Mouse (Mus musculus): Measurements from ENCODE around the gene Snap25. TPM values are rescaled to one million over a fixed set of nuclear protein-coding genes. Genes with fewer than 3 reads are reported as not detected.

Snap25 gene
- 324 and 432 TPM in 2 replicates for polyA plus RNA-seq (2014; fragmentation: Nextera tagmentation; extraction: Ambion mirVana)

- H3K27ac ChIP-seq (ENCODE audit: low read depth, low read length), result peak within 1 kb of the TSS; percentile 92
- no peaks in the 10 kb centered on the region for H3K36me3 ChIP-seq (ENCODE audit: control insufficient read depth, insufficient read depth, low read length)
- H3K4me2 ChIP-seq (ENCODE audit: low read depth, low read length), result peak within 1 kb of the TSS; percentile 53
- H3K9me3 ChIP-seq (ENCODE audit: control insufficient read depth, low read length), result no peaks in the 10 kb centered on the region
- 0% methylated on average over 20 of the region's 20 CpGs for WGBS
- peaks cover 5% of the 10 kb centered on the region for H3K4me1 ChIP-seq (ENCODE audit: control insufficient read depth, insufficient read depth, low read length)
- peak within 1 kb of the TSS; percentile 74 for H3K9ac ChIP-seq (replicated peaks; ENCODE audit: low read depth, low read length)
- H3K4me3 ChIP-seq (ENCODE audit: low read depth, low read length), result peak within 1 kb of the TSS; percentile 66
- ATAC-seq (ENCODE audit: low read depth), result peak; percentile 84
- no peaks in the 10 kb centered on the region for H3K27me3 ChIP-seq (ENCODE audit: control insufficient read depth, insufficient read depth, low read length)
These were observed at the start of gene Snap25 for GRCm38 (mm10) chr2:136713299-136713758. Gene Snap25, plus strand, starts transcription at chr2:136713453.

- no peak overlapping the region for H3K27ac ChIP-seq (ENCODE audit: low read depth, low read length)
- H3K4me3 ChIP-seq (ENCODE audit: low read depth, low read length), result no peak overlapping the region
- no peaks in the 10 kb centered on the region for H3K9me3 ChIP-seq (ENCODE audit: control insufficient read depth, low read length)
- no peaks in the 10 kb centered on the region for H3K4me1 ChIP-seq (ENCODE audit: control insufficient read depth, insufficient read depth, low read length)
- no peak overlapping the region for H3K4me2 ChIP-seq (ENCODE audit: low read depth, low read length)
- WGBS, result 62% methylated on average over 1 of the region's 1 CpGs
- no peaks in the 10 kb centered on the region for H3K36me3 ChIP-seq (ENCODE audit: control insufficient read depth, insufficient read depth, low read length)
- H3K9ac ChIP-seq (replicated peaks; ENCODE audit: low read depth, low read length), result no peak overlapping the region
- no peaks in the 10 kb centered on the region for H3K27me3 ChIP-seq (ENCODE audit: control insufficient read depth, insufficient read depth, low read length)
- no peak for ATAC-seq (ENCODE audit: low read depth)
These were observed 46.3 kb upstream of the Snap25 start for GRCm38 (mm10) chr2:136666951-136667350.

DNA sequence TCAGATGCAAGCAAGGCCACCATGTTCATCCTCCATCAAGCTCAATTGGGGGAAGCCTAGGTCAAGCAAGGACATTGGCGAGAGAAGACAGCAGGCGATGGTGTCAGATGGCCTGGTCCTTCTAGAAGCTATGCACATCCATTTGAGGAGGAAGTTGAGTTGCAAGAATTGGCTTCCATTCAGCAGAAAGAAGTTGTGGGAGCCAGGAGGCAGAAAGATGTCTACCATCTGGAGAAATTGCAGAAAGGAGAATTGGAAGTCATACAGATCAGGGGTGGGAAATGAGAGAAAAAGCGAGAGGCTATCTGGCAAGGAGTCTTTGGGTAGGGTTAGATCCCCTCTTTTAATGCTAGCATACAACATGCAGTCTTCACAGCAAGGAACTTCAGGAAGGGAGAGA, 44.1 kb upstream of the Snap25 start:
- Histone ChIP-seq H3K27me3 (ENCODE audit: control insufficient read depth, insufficient read depth, low read length) (no peaks in the 10 kb centered on the region), H3K36me3 (ENCODE audit: control insufficient read depth, insufficient read depth, low read length) (no peaks in the 10 kb centered on the region), H3K4me1 (ENCODE audit: control insufficient read depth, insufficient read depth, low read length) (no peaks in the 10 kb centered on the region), H3K4me2 (ENCODE audit: low read depth, low read length) (no peak overlapping the region), H3K27ac (ENCODE audit: low read depth, low read length) (no peak overlapping the region), H3K9ac (replicated peaks; ENCODE audit: low read depth, low read length) (no peak overlapping the region), H3K4me3 (ENCODE audit: low read depth, low read length) (no peak overlapping the region), H3K9me3 (ENCODE audit: control insufficient read depth, low read length) (no peaks in the 10 kb centered on the region)
- 96% methylated on average over 3 of the region's 3 CpGs for WGBS
- no peak for ATAC-seq (ENCODE audit: low read depth)

DNA sequence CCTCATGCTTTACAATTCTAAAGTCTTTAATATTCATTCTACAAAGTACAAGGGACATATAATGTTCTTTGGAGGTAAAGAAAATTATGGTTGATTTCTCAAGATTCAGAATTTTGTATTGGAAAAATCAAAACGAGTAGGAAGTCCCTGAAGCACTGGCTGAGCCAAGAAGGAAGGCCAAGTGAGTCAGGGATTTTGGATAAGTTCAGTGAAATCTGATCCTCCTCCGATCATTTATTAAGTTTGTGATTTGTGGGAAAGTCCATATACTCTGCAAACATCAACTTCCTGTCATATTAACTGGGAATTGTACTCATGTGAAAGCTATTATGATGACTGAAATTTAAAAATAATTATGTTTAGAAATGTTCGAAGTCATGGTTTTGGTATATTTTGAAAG, 43.6 kb upstream of the Snap25 start:
- no peak overlapping the region for H3K27ac ChIP-seq (ENCODE audit: low read depth, low read length)
- no peaks in the 10 kb centered on the region for H3K9me3 ChIP-seq (ENCODE audit: control insufficient read depth, low read length)
- H3K4me2 ChIP-seq (ENCODE audit: low read depth, low read length), result no peak overlapping the region
- H3K36me3 ChIP-seq (ENCODE audit: control insufficient read depth, insufficient read depth, low read length), result no peaks in the 10 kb centered on the region
- no peak overlapping the region for H3K4me3 ChIP-seq (ENCODE audit: low read depth, low read length)
- 83% methylated on average over 3 of the region's 3 CpGs for WGBS
- no peak for ATAC-seq (ENCODE audit: low read depth)
- H3K9ac ChIP-seq (replicated peaks; ENCODE audit: low read depth, low read length), result no peak overlapping the region
- no peaks in the 10 kb centered on the region for H3K4me1 ChIP-seq (ENCODE audit: control insufficient read depth, insufficient read depth, low read length)
- H3K27me3 ChIP-seq (ENCODE audit: control insufficient read depth, insufficient read depth, low read length), result no peaks in the 10 kb centered on the region

DNA sequence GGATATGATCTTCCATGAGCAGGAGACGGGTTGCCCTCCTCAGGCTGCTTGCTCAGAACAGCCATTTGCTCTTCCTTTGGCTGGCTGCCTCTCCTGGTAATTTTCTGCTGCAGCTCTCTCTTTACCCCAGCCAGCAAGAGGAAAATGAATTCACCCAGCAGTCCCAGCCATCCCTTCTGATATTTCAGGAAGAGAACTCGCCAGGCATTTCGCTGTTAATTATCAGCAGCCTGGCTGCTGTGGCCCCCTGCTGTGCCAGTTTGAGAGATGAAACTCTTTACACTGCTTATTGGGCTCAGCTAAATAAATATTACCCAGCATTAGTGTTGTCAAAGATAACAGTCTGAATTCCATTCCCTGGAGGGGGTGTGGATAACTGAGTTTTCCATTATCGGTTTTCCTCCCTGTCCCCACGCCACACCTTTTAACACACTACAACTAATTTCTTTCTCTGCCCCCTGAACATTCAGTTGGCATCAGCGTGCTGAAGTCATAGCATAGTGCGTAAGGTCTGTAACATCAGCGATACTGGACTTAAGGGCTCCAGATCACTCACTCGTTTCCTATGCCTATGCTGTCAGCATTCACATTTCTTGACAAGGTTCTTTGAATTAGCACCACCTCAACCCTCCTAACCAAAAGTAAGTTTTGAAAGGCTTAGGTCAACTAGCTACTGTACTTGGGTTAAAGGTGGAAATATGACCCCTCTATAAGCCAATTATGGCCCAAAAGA, 42.5 kb upstream of the Snap25 start:
- no peaks in the 10 kb centered on the region for H3K4me1 ChIP-seq (ENCODE audit: control insufficient read depth, insufficient read depth, low read length)
- no peak overlapping the region for H3K4me3 ChIP-seq (ENCODE audit: low read depth, low read length)
- ATAC-seq (ENCODE audit: low read depth), result peak; percentile 90
- WGBS, result 30% methylated on average over 9 of the region's 9 CpGs
- no peak overlapping the region for H3K9ac ChIP-seq (replicated peaks; ENCODE audit: low read depth, low read length)
- H3K4me2 ChIP-seq (ENCODE audit: low read depth, low read length), result peak overlapping the region; percentile 34
- no peaks in the 10 kb centered on the region for H3K27me3 ChIP-seq (ENCODE audit: control insufficient read depth, insufficient read depth, low read length)
- no peaks in the 10 kb centered on the region for H3K9me3 ChIP-seq (ENCODE audit: control insufficient read depth, low read length)
- H3K36me3 ChIP-seq (ENCODE audit: control insufficient read depth, insufficient read depth, low read length), result no peaks in the 10 kb centered on the region
- H3K27ac ChIP-seq (ENCODE audit: low read depth, low read length), result peak overlapping the region; percentile 63

DNA sequence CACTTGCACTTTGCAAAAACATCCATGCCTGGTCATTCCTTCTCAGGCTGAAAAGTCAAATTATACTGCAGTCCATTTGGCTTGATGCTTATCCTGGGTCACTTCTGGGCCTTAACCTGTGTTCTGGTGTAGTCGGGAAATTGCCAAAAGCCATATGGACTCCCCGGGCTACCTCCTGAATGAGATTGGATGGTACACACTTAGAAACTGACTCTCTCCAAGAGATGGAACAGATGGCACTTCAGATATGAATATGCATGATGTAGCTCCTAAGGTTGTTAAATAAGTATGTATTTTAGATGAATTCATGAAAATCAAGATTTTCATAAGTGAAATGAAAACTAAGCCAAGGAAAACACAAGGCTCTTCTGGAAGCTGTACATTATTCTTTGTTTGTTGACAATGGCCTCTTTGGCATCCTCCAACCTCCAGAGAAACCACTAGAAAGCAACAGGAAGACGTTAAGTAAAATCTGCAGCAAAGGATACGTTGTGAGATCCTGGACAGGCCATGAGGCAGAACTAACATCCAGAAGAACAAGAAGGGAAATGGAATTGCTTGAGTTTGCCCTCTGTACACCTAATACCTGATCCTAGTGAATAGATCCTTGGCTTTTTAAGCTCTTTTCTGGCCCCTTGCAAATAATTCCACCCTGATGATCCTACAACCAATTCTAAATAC, 39.0 kb upstream of the Snap25 start:
- ATAC-seq (ENCODE audit: low read depth), result no peak
- peaks cover 4% of the 10 kb centered on the region; the same call in 1 of the 2 replicates for H3K4me1 ChIP-seq (ENCODE audit: control insufficient read depth, insufficient read depth, low read length)
- 65% methylated on average over 4 of the region's 4 CpGs for WGBS

GRCm38 (mm10) chr2:136676196-136676595, 37.1 kb upstream of the Snap25 start:
- Histone ChIP-seq H3K4me1 (ENCODE audit: control insufficient read depth, insufficient read depth, low read length) (peaks cover 4% of the 10 kb centered on the region), H3K9me3 (ENCODE audit: control insufficient read depth, low read length) (no peaks in the 10 kb centered on the region), H3K4me2 (ENCODE audit: low read depth, low read length) (no peak overlapping the region), H3K9ac (replicated peaks; ENCODE audit: low read depth, low read length) (no peak overlapping the region), H3K27me3 (ENCODE audit: control insufficient read depth, insufficient read depth, low read length) (no peaks in the 10 kb centered on the region), H3K27ac (ENCODE audit: low read depth, low read length) (no peak overlapping the region), H3K36me3 (ENCODE audit: control insufficient read depth, insufficient read depth, low read length) (no peaks in the 10 kb centered on the region), H3K4me3 (ENCODE audit: low read depth, low read length) (no peak overlapping the region)
- ATAC-seq (ENCODE audit: low read depth), result no peak
- 95% methylated on average over 2 of the region's 2 CpGs for WGBS

More for the DNA sequence above, 39.0 kb upstream of the Snap25 start:
- no peaks in the 10 kb centered on the region for H3K9me3 ChIP-seq (ENCODE audit: control insufficient read depth, low read length)
- no peak overlapping the region for H3K4me2 ChIP-seq (ENCODE audit: low read depth, low read length)
- no peak overlapping the region for H3K4me3 ChIP-seq (ENCODE audit: low read depth, low read length)
- no peaks in the 10 kb centered on the region for H3K27me3 ChIP-seq (ENCODE audit: control insufficient read depth, insufficient read depth, low read length)
- no peak overlapping the region for H3K9ac ChIP-seq (replicated peaks; ENCODE audit: low read depth, low read length)
- no peak overlapping the region for H3K27ac ChIP-seq (ENCODE audit: low read depth, low read length)
- H3K36me3 ChIP-seq (ENCODE audit: control insufficient read depth, insufficient read depth, low read length), result no peaks in the 10 kb centered on the region

DNA sequence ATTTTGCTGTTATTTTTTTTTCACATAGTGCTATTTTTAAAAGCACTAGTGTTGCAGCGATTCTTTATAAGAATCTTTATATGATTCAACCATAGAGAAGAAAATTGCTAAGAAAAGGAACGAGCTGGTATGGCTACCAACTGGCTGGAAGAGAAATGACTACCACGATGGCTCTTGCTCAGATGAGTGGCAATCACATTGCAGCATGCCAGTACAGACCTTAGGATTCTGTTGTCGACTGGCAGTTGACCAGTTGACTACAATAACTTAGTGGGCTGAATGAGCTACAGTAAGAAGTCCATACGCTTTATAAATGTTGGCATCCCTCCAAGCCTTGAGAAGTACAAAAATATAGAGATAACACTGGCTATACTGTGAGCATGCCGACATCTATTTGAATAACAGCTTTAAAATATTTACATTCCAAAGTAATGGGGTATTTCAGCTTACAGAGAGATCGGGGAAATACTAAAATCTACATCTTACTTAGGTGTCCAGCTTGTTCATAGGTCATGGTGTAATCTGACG, 36.3 kb upstream of the Snap25 start:
- Histone ChIP-seq H3K27me3 (ENCODE audit: control insufficient read depth, insufficient read depth, low read length) (no peaks in the 10 kb centered on the region), H3K4me1 (ENCODE audit: control insufficient read depth, insufficient read depth, low read length) (peaks cover 4% of the 10 kb centered on the region), H3K4me3 (ENCODE audit: low read depth, low read length) (no peak overlapping the region), H3K9me3 (ENCODE audit: control insufficient read depth, low read length) (no peaks in the 10 kb centered on the region), H3K4me2 (ENCODE audit: low read depth, low read length) (no peak overlapping the region), H3K36me3 (ENCODE audit: control insufficient read depth, insufficient read depth, low read length) (no peaks in the 10 kb centered on the region), H3K27ac (ENCODE audit: low read depth, low read length) (no peak overlapping the region), H3K9ac (replicated peaks; ENCODE audit: low read depth, low read length) (no peak overlapping the region)
- WGBS, result 81% methylated on average over 8 of the region's 8 CpGs
- ATAC-seq (ENCODE audit: low read depth), result no peak

Measured in neural tube, embryonic 14.5 days (tissue).